Mouse (Mus musculus) C2C12 (cell line): ENCODE results near the gene Mapkap1. TPM values are rescaled to one million over a fixed set of nuclear protein-coding genes. Genes with fewer than 3 reads are reported as not detected.

Experiments
- H3K27me3 ChIP-seq: one replicate; pipeline ENCODE4 v1.6.1; 2011; ENCODE audit not compliant: control insufficient read depth, insufficient read depth, insufficient read length
- H3K36me3 ChIP-seq: one replicate; pipeline ENCODE4 v1.6.1; 2011; ENCODE audit not compliant: control insufficient read depth, insufficient read depth
- H3K4me3 ChIP-seq: one replicate; pipeline ENCODE4 v1.5.1; 2011; ENCODE audit warnings: mild to moderate bottlenecking, control low read depth; ENCODE audit not compliant: poor library complexity, insufficient read depth, severe bottlenecking
- H3K79me2 ChIP-seq: one replicate; pipeline ENCODE4 v1.6.1; 2011; ENCODE audit not compliant: control insufficient read depth, insufficient read depth
- H3K79me3 ChIP-seq: one replicate; pipeline ENCODE4 v1.6.1; 2011; ENCODE audit warnings: low read depth, control low read depth
- H3ac ChIP-seq: one replicate; pipeline ENCODE3; 2011; ENCODE audit warnings: low read depth; ENCODE audit not compliant: control insufficient read depth, insufficient read length
- CEBPB ChIP-seq: IDR thresholded peaks from one replicate; pipeline ENCODE4 v1.6.1; 2011; ENCODE audit warnings: low read depth, mild to moderate bottlenecking, control low read depth, moderate library complexity
- CTCF ChIP-seq: IDR thresholded peaks from one replicate; pipeline ENCODE4 v1.5.1; 2011; ENCODE audit not compliant: control insufficient read depth, insufficient read depth, insufficient read length
- FOSL1 ChIP-seq: IDR thresholded peaks from one replicate; pipeline ENCODE4 v1.8.0; 2011; ENCODE audit warnings: mild to moderate bottlenecking, low read length; ENCODE audit not compliant: poor library complexity, insufficient read depth, severe bottlenecking
- MAX ChIP-seq: IDR thresholded peaks from one replicate; pipeline ENCODE4 v1.6.1; 2011; ENCODE audit warnings: mild to moderate bottlenecking, control low read depth
- MYOD1 ChIP-seq: IDR thresholded peaks from one replicate; pipeline ENCODE4 v1.6.1; 2011; ENCODE audit warnings: low read depth; ENCODE audit not compliant: control insufficient read depth, insufficient read length
- MYOG ChIP-seq: IDR thresholded peaks from one replicate; pipeline ENCODE4 v1.6.1; 2011; ENCODE audit not compliant: control insufficient read depth, insufficient read length; ENCODE audit errors: extremely low read depth
- USF1 ChIP-seq: IDR thresholded peaks from one replicate; pipeline ENCODE4 v1.6.1; 2011; ENCODE audit warnings: low read depth, mild to moderate bottlenecking, control low read depth, moderate library complexity
- polyA plus RNA-seq: library from polyadenylated mRNA; unstranded; fragments of >200 nt; fragmentation: generic; extraction: Trizol; gene quantifications from one replicate; pipeline ENCODE4 v1.2.1, GENCODE M21; 2012; ENCODE audit warnings: missing spikeins

Mapkap1 gene
- polyA plus RNA-seq, 1 experiment = 33.2 TPM

GRCm38 (mm10) chr2:34621485-34621884 is 214.9 kb downstream of the Mapkap1 start:
- H3K79me2 ChIP-seq = no peaks in the 10 kb centered on the region
- no peaks in the 10 kb centered on the region for H3K79me3 ChIP-seq
- TF ChIP-seq FOSL1 (no peak), MYOD1 (no peak), CTCF (no peak), USF1 (no peak), MAX (no peak), CEBPB (no peak), MYOG (no peak)
- peaks cover 6% of the 10 kb centered on the region for H3K36me3 ChIP-seq
- H3ac ChIP-seq = no peak overlapping the region
- H3K27me3 ChIP-seq = no peaks in the 10 kb centered on the region
- H3K4me3 ChIP-seq = no peak overlapping the region

GRCm38 (mm10) chr2:34622518-34622917 is 215.9 kb downstream of the Mapkap1 start:
- TF ChIP-seq MYOD1 (peak; percentile 67), USF1 (no peak)
- no peaks in the 10 kb centered on the region for H3K79me2 ChIP-seq
- H3K27me3 ChIP-seq = no peaks in the 10 kb centered on the region
- no peak overlapping the region for H3K4me3 ChIP-seq
- H3K79me3 ChIP-seq = no peaks in the 10 kb centered on the region
- peaks cover 6% of the 10 kb centered on the region for H3K36me3 ChIP-seq
- H3ac ChIP-seq = no peak overlapping the region

GRCm38 (mm10) chr2:34623181-34623580 is 216.6 kb downstream of the Mapkap1 start:
- TF ChIP-seq CTCF (no peak), MYOD1 (no peak), FOSL1 (no peak), USF1 (no peak), MYOG (no peak), MAX (no peak), CEBPB (no peak)
- no peak overlapping the region for H3ac ChIP-seq
- H3K79me2 ChIP-seq = no peaks in the 10 kb centered on the region
- H3K27me3 ChIP-seq = no peaks in the 10 kb centered on the region
- no peak overlapping the region for H3K4me3 ChIP-seq
- H3K36me3 ChIP-seq = peaks cover 6% of the 10 kb centered on the region
- H3K79me3 ChIP-seq = no peaks in the 10 kb centered on the region

DNA sequence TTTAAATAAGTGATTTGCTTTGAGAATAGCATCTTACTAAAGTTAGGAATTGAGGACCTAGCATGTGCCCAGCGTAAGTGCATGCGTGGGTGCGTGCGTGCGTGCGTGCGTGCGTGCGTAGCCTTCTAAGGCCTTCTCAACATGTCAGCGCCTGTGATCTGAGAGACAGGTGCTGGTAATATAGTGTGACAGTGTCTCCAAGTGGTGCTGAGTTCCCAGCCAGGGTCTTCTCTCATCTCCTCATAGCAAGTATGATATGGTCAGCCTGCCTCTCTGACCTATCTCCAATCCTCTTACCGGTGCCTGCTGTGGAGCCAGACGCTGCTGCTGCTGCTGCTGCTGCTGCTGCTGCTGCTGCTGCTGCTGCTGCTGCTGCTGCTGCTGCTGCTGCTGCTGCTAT is 217.5 kb downstream of the Mapkap1 start:
- Histone ChIP-seq H3K36me3 (peaks cover 6% of the 10 kb centered on the region), H3K4me3 (no peak overlapping the region), H3K79me2 (no peaks in the 10 kb centered on the region), H3ac (no peak overlapping the region), H3K79me3 (no peaks in the 10 kb centered on the region), H3K27me3 (no peaks in the 10 kb centered on the region)
- TF ChIP-seq FOSL1 (no peak), MYOD1 (no peak), MYOG (no peak), USF1 (no peak), CTCF (no peak), CEBPB (no peak), MAX (no peak)

- no peak overlapping the region for H3K4me3 ChIP-seq
- H3K36me3 ChIP-seq = peaks cover 6% of the 10 kb centered on the region
- no peaks in the 10 kb centered on the region for H3K79me2 ChIP-seq
- no peaks in the 10 kb centered on the region for H3K79me3 ChIP-seq
- no peaks in the 10 kb centered on the region for H3K27me3 ChIP-seq
- H3ac ChIP-seq = no peak overlapping the region
- no peak for TF ChIP-seq CTCF
- TF ChIP-seq CEBPB = no peak
- no peak for TF ChIP-seq MAX
- no peak for TF ChIP-seq USF1
- no peak for TF ChIP-seq FOSL1
- no peak for TF ChIP-seq MYOD1
- no peak for TF ChIP-seq MYOG
These were observed 221.0 kb downstream of the Mapkap1 start for GRCm38 (mm10) chr2:34627328-34628226.

- TF ChIP-seq CEBPB (peak; percentile 39), USF1 (no peak)
These were observed 222.5 kb downstream of the Mapkap1 start for GRCm38 (mm10) chr2:34628903-34629540.

More at GRCm38 (mm10) chr2:34628903-34629540, 222.5 kb downstream of the Mapkap1 start:
- no peaks in the 10 kb centered on the region for H3K27me3 ChIP-seq
- no peaks in the 10 kb centered on the region for H3K79me3 ChIP-seq
- peaks cover under 1% of the 10 kb centered on the region for H3K36me3 ChIP-seq
- no peak overlapping the region for H3ac ChIP-seq
- no peaks in the 10 kb centered on the region for H3K79me2 ChIP-seq
- H3K4me3 ChIP-seq = no peak overlapping the region
